Mouse (Mus musculus) Patski (cell line): ENCODE results near the gene Tamm41. TPM values are rescaled to one million over a fixed set of nuclear protein-coding genes. Genes with fewer than 3 reads are reported as not detected.

Experiments
- ATAC-seq: fragments of 100-300 bp; one replicate; pipeline ENCODE4 v1.8.0; 2021
- CTCF ChIA-PET: fragments of 350-600 bp; sonication (Branson Sonifier 250); formaldehyde crosslinking; loops from one replicate; lab custom pipeline; 2022; ENCODE audit warnings: inconsistent platforms; lab: Charles Lee
- POLR2A ChIA-PET: fragments of 350-600 bp; sonication (Branson Sonifier 250); formaldehyde crosslinking; loops from one replicate; lab custom pipeline; 2022; ENCODE audit warnings: antibody characterized with exemption, inconsistent platforms; lab: Charles Lee
- DNase-seq: peaks from one replicate; pipeline ENCODE4 v3.0.0-alpha.2; 2011; ENCODE audit warnings: low read depth, low spot score
- H3K27me3 ChIP-seq: fragments of 371-371 bp; one replicate; pipeline ENCODE4 v1.5.1; 2021
- CTCF ChIP-seq: fragments of 100-300 bp; IDR thresholded peaks from one replicate; pipeline ENCODE4 v1.5.1; 2021
- in situ Hi-C: fragments of 300-500 bp; cut with MboI; formaldehyde crosslinking; loops from 3 replicates; pipeline ENCODE4 v1.11.1; 2018; ENCODE audit warnings: low pct_unique_long_range_greater_than_20kb, mixed read lengths
- polyA plus RNA-seq: library from polyadenylated mRNA; unstranded; gene quantifications from one replicate; pipeline ENCODE4 v1.2.3, GENCODE M21; 2021

Gene Tamm41
- polyA plus RNA-seq, 1 experiment from 2014 or later = 26.3 TPM

GRCm38 (mm10) chr6:115005351-115005890 is 32.3 kb downstream of the Tamm41 start:
- no peaks in the 10 kb centered on the region for H3K27me3 ChIP-seq
- DNase-seq = no peak
- peak; percentile 37 for ATAC-seq
- CTCF ChIA-PET = interaction anchor here (3.0 to 12.0 kb wide), 3 partner anchors 17 to 82 kb away, joined by 16 to 153 read pairs (median 27); no protein-coding TSS in a partner anchor
- in situ Hi-C loops = loop anchor here (5.0 kb wide), 1 partner anchor 73 kb away; no protein-coding TSS in a partner anchor
- TF ChIP-seq CTCF = no peak
- POLR2A ChIA-PET = interaction anchor here (1.7 kb wide), 1 partner anchor 75 kb away, joined by 5 read pairs; no protein-coding TSS in a partner anchor

- DNase-seq = no peak
- in situ Hi-C loops = loop anchor here (5.0 kb wide), 1 partner anchor 72 kb away; no protein-coding TSS in a partner anchor
- no peaks in the 10 kb centered on the region for H3K27me3 ChIP-seq
- no peak for TF ChIP-seq CTCF
- ChIA-PET POLR2A (interaction anchor here (1.7 kb wide), 1 partner anchor 74 kb away, joined by 5 read pairs; no protein-coding TSS in a partner anchor), CTCF (interaction anchor here (3.0 to 12.0 kb wide), 3 partner anchors 17 to 81 kb away, joined by 16 to 153 read pairs (median 27); no protein-coding TSS in a partner anchor)
- ATAC-seq = no peak
These were observed 33.0 kb downstream of the Tamm41 start for GRCm38 (mm10) chr6:115004636-115005035.

- no peak for DNase-seq
- in situ Hi-C loops = no loop called here
- POLR2A ChIA-PET = interaction anchor here (0.5 kb wide), 1 partner anchor 250 kb away, joined by 3 read pairs; no protein-coding TSS in a partner anchor
- CTCF ChIA-PET = no interaction called here
- H3K27me3 ChIP-seq = no peaks in the 10 kb centered on the region
- TF ChIP-seq CTCF = no peak
- no peak for ATAC-seq
These were observed 39.2 kb downstream of the Tamm41 start for GRCm38 (mm10) chr6:114998374-114999031.

GRCm38 (mm10) chr6:114997471-114997870 is 40.2 kb downstream of the Tamm41 start:
- no peak for TF ChIP-seq CTCF
- DNase-seq = no peak
- ChIA-PET POLR2A (no interaction called here), CTCF (no interaction called here)
- no peak for ATAC-seq
- in situ Hi-C loops = no loop called here
- H3K27me3 ChIP-seq = no peaks in the 10 kb centered on the region

DNA sequence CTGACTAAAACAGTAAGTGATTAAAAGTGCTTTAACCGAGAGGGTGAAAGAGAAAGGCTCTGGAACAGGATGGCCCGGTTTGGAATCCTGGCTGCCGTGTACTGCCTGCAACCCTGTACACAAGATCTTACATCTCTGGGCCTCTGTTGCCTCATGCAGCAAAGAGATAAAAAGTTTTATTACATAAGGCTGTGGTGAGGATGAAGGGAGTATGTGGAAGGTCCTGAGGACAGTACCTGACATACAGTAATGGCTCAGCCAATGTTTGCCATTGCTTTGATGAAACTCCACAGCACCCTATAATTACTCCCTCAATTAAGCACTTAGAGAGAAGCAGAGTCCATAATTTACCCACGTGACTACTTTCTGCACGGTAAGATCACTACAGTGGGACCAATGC is 40.8 kb downstream of the Tamm41 start:
- ATAC-seq (no peak), DNase-seq (no peak)
- CTCF ChIA-PET = no interaction called here
- POLR2A ChIA-PET = no interaction called here
- in situ Hi-C loops = no loop called here
- no peak for TF ChIP-seq CTCF
- H3K27me3 ChIP-seq = no peaks in the 10 kb centered on the region

DNA sequence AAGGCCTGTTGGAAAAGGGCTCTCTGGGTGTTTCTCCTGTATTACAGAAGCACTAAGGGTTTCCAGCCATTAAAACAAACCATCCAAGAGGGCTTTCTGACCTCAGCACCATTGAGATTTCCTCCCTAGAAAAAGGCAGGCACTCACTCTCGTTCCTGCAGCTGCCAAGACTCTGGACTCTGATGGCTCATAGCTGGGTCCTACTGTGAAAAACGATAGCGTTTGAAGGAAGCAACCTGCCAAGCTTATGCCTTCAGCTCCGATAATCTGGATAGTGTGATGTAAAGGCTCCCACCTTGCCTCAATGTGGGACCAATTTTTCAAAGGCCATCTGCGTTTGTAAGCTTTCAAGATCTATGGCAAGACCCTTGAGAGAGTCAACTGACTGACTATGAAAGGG is 43.6 kb downstream of the Tamm41 start:
- H3K27me3 ChIP-seq = no peaks in the 10 kb centered on the region
- ChIA-PET POLR2A (interaction anchor here (1.0 kb wide), 1 partner anchor 278 kb away, joined by 3 read pairs; no protein-coding TSS in a partner anchor), CTCF (interaction anchor here (0.8 to 1.9 kb wide), 4 partner anchors 14 to 65 kb away, joined by 3 to 5 read pairs (median 4); no protein-coding TSS in a partner anchor)
- in situ Hi-C loops = no loop called here
- no peak for TF ChIP-seq CTCF
- no peak for ATAC-seq
- DNase-seq = no peak

GRCm38 (mm10) chr6:114993659-114994058 is 44.0 kb downstream of the Tamm41 start:
- no peaks in the 10 kb centered on the region for H3K27me3 ChIP-seq
- ATAC-seq (no peak), DNase-seq (no peak)
- CTCF ChIA-PET = interaction anchor here (0.8 to 1.4 kb wide), 3 partner anchors 14 to 65 kb away, joined by 3 to 4 read pairs (median 3); no protein-coding TSS in a partner anchor
- in situ Hi-C loops = no loop called here
- no peak for TF ChIP-seq CTCF
- POLR2A ChIA-PET = interaction anchor here (1.0 kb wide), 1 partner anchor 278 kb away, joined by 3 read pairs; no protein-coding TSS in a partner anchor

- ChIA-PET POLR2A (no interaction called here), CTCF (interaction anchor here (1.8 kb wide), 1 partner anchor 63 kb away, joined by 4 read pairs; no protein-coding TSS in a partner anchor)
- ATAC-seq (no peak), DNase-seq (no peak)
- in situ Hi-C loops = no loop called here
- TF ChIP-seq CTCF = no peak
- no peaks in the 10 kb centered on the region for H3K27me3 ChIP-seq
These were observed 45.8 kb downstream of the Tamm41 start for GRCm38 (mm10) chr6:114991909-114992308.

- ATAC-seq = peak; percentile 93
- no peak for TF ChIP-seq CTCF
- no peak for DNase-seq
- ChIA-PET POLR2A (interaction anchor here (0.6 to 2.9 kb wide), 2 partner anchors 20 to 95 kb away, joined by 3 to 17 read pairs; partner anchors contain the start of gene Vgll4), CTCF (interaction anchor here (0.9 to 6.3 kb wide), 2 partner anchors 17 to 49 kb away, joined by 3 to 27 read pairs; no protein-coding TSS in a partner anchor)
- in situ Hi-C loops = no loop called here
- no peaks in the 10 kb centered on the region for H3K27me3 ChIP-seq
These were observed 49.1 kb downstream of the Tamm41 start for GRCm38 (mm10) chr6:114988619-114988980.

GRCm38 (mm10) chr6:114987966-114988618 is 49.6 kb downstream of the Tamm41 start:
- ATAC-seq = peak; percentile 63

More at GRCm38 (mm10) chr6:114987966-114988618, 49.6 kb downstream of the Tamm41 start:
- no peak for TF ChIP-seq CTCF
- H3K27me3 ChIP-seq = no peaks in the 10 kb centered on the region
- ChIA-PET POLR2A (interaction anchor here (0.6 to 2.9 kb wide), 2 partner anchors 19 to 94 kb away, joined by 3 to 17 read pairs; partner anchors contain the start of gene Vgll4), CTCF (interaction anchor here (1.5 to 6.3 kb wide), 2 partner anchors 18 to 59 kb away, joined by 5 to 27 read pairs; no protein-coding TSS in a partner anchor)
- in situ Hi-C loops = no loop called here
- no peak for DNase-seq
